Mouse (Mus musculus) spleen, adult 12 weeks (tissue): ENCODE measurements at regions not wholly inside any gene's neighbourhood (a gene's known extent, or its start where the extent isn't known, plus 50 kb on each side); places are given as distances from the start of the nearest gene placed in this dataset.

Source experiments
- DNase-seq: peaks from one replicate; pipeline ENCODE4 v3.0.0; 2022; ENCODE audit warnings: low spot score

DNA sequence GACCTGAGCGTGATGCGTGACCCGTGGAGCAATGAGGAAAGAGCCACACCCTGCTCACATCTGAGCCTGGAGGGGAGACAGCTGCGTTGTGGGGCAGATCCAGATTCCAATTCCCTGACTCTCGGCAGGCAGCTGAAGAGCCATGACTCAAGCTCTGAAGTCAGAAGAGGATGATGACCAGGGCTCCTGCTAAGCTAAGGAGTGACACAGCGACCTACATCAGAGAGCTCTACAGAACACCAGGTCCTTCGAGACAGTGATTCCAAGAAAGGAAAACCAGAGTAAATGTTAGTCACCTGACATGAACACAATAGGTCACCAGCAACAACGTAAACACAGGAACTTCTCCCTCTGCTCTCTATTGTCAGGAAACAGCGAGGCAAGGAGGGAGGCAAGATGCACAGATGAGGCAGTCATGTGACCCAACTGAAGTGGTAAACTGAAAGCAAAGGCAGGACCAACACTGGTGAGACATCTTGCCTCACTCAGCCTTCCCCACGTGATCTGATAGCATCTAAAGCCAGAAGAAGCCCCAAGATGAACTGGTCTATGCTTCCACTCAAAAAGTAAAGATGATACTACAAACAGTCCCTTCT is 444.2 kb upstream of the Gm19410 start:
- DNase-seq, result no peak

DNA sequence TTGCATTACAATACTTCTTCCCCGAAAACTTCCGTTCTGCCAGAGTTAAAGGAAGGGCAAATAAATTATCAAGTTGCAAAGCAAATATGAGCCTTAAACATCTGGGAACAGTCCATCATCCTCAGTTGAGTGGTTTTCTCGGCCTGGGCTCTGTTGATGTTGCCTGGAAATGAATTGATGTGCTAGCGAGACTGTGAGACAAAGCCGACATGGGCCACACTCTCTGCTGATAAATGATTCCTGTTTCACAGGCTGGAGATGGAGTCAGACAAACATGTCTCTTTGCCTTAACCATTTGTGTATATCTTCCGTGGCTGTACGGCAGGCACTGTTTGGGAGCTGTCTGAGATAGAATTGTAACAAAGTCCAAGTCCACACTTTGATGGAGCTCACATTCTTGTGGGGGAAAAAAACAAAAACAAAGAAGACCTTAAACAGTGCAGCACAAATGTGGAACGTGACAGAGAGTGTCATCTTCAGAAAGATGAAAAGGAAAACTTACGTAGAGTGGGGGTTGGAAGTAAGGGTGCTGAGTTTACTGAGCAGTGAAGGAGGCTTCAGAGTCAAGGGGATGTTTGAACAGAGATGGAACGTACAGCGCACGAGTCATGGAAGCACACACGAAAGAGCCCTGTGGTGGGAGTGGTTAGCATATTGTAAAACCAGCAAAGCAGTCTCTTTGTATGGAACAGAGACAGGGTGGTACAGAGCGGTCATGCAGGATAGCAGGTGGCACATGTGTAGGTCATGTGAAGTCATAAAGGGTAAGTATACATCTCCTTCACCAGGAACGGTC is 442.2 kb upstream of the Gm19410 start:
- no peak for DNase-seq
